Mouse (Mus musculus) liver, embryonic 14.5 days (tissue): ENCODE results near the gene Kctd3. TPM values are rescaled to one million over a fixed set of nuclear protein-coding genes. Genes with fewer than 3 reads are reported as not detected.
A peak's percentile ranks its signal among the peaks of the same experiment; 100 is the strongest.
"Not testable (repeated sequence)": the region's sequence is repeated elsewhere in the genome, so short reads cannot be mapped to it uniquely, and the experiment has no call there.

Source experiments
- ATAC-seq: fragments of 200-750 bp; cut with Nextera tagmentation; 2 replicates; pipeline ENCODE4 v1.8.0; 2017; ENCODE audit warnings: moderate number of reproducible peaks, mild to moderate bottlenecking, moderate library complexity; ENCODE audit not compliant: insufficient read depth
- DNase-seq, 3 experiments: peaks; one replicate each; pipeline ENCODE4 v3.0.0-alpha.2; 2012 to 2013; ENCODE audit warnings: low read depth in 3 of 3, low spot score in 3 of 3
- H3K27ac ChIP-seq: fragments of 300-500 bp; sonication (generic); 2 replicates; pipeline ENCODE4 v1.5.1; 2014; ENCODE audit warnings: moderate library complexity, mild to moderate bottlenecking, control low read depth, inconsistent platforms
- H3K27me3 ChIP-seq: fragments of 300-500 bp; sonication (generic); 2 replicates; pipeline ENCODE4 v1.6.1; 2014; ENCODE audit warnings: mild to moderate bottlenecking, low read length, moderate library complexity; ENCODE audit not compliant: control insufficient read depth, insufficient read depth
- H3K36me3 ChIP-seq: fragments of 300-500 bp; sonication (generic); replicated peaks from 2 replicates; pipeline ENCODE4 v1.6.1; 2014; ENCODE audit warnings: low read depth; ENCODE audit not compliant: control insufficient read depth, insufficient read depth
- H3K4me1 ChIP-seq, 2 experiments: fragments of 200-500 bp in 1 of 2; fragments of 300-500 bp in 1 of 2; sonication (generic) in 1 of 2; replicated peaks; 2 replicates each; pipeline ENCODE4 v1.6.1; 2012 to 2014; ENCODE audit warnings: antibody characterized with exemption in 1 of 2, inconsistent platforms in 1 of 2, low read length in 1 of 2; ENCODE audit not compliant: control insufficient read depth in 2 of 2, insufficient read depth in 2 of 2
- H3K4me2 ChIP-seq: fragments of 300-500 bp; sonication (generic); 2 replicates; pipeline ENCODE4 v1.6.1; 2014; ENCODE audit warnings: low read depth, mild to moderate bottlenecking, control low read depth, moderate library complexity
- H3K4me3 ChIP-seq, 2 experiments: fragments of 200-500 bp in 1 of 2; fragments of 300-500 bp in 1 of 2; sonication (generic) in 1 of 2; 2 replicates each; pipeline ENCODE4 v1.5.1; 2012 to 2014; ENCODE audit warnings: low read depth in 2 of 2, low read length in 2 of 2, mild to moderate bottlenecking in 2 of 2, control low read depth in 1 of 2, inconsistent platforms in 1 of 2, moderate library complexity in 1 of 2; ENCODE audit not compliant: insufficient read depth in 1 of 2
- H3K9ac ChIP-seq: fragments of 300-500 bp; sonication (generic); replicated peaks from 2 replicates; pipeline ENCODE4 v1.6.1; 2014; ENCODE audit warnings: mild to moderate bottlenecking, control low read depth, moderate library complexity
- H3K9me3 ChIP-seq: fragments of 300-500 bp; sonication (generic); 2 replicates; pipeline ENCODE4 v1.6.1; 2016; ENCODE audit warnings: low read length, mixed read lengths; ENCODE audit not compliant: control insufficient read depth
- CTCF ChIP-seq: IDR thresholded peaks from 2 replicates; pipeline ENCODE4 v1.5.1; 2016; ENCODE audit warnings: antibody characterized with exemption, low read depth, control low read depth
- EP300 ChIP-seq: IDR thresholded peaks from 2 replicates; pipeline ENCODE4 v1.6.1; 2016; ENCODE audit warnings: antibody characterized with exemption, low read depth
- WGBS: fragments of 180-500 bp; shearing (Covaris S2); extraction: QIAGEN DNeasy Blood & Tissue Kit; methylation state at CpG from one replicate; pipeline ENCODE4 v1.1.7; 2014; ENCODE audit not compliant: insufficient replicate concordance; 5-methylcytosine and 5-hydroxymethylcytosine counted together
- polyA plus RNA-seq, 2 experiments: library from polyadenylated mRNA; depleted of rRNA in 1 of 2; stranded (reverse) in 1 of 2; unstranded in 1 of 2; fragments of >200 nt; fragmentation: Nextera tagmentation in 1 of 2; extraction: Ambion mirVana in 1 of 2; gene quantifications; 2 replicates each; pipeline versions ENCODE4 v1.2.1 to v1.2.3; 2012 to 2014

Kctd3 gene
- polyA plus RNA-seq, 2 experiments, result 8.9 to 15.8 TPM

DNA sequence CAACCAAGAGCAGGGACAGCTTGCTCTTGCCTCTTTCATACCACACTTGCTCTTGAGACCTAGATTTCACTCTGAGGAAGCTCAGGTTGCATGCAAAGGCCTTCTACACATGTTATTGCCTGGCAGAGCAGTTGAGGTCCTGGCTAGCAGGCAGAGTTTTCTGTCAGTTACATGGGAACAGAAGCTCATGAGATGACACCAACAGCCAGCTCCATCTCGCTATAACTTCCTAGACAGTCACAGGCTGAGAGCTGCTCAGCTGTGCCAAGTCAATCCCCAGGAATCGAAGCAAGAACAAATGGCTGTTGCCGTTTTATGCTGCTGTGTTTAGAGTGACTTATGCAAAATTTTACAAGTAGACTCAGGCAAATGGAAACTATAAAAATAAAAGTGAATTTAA, 38.7 kb upstream of the Kctd3 start:
- TF ChIP-seq CTCF, result no peak
- no peak for TF ChIP-seq EP300
- Histone ChIP-seq H3K9me3 (no peaks in the 10 kb centered on the region), H3K4me3 (no peak overlapping the region), H3K27ac (no peak overlapping the region), H3K27me3 (no peaks in the 10 kb centered on the region), H3K36me3 (no peaks in the 10 kb centered on the region), H3K9ac (no peak overlapping the region), H3K4me2 (no peak overlapping the region), H3K4me1 (no peaks in the 10 kb centered on the region)
- WGBS, result 60% methylated on average over 3 of the region's 3 CpGs
- ATAC-seq, result no peak
- no peak for DNase-seq

DNA sequence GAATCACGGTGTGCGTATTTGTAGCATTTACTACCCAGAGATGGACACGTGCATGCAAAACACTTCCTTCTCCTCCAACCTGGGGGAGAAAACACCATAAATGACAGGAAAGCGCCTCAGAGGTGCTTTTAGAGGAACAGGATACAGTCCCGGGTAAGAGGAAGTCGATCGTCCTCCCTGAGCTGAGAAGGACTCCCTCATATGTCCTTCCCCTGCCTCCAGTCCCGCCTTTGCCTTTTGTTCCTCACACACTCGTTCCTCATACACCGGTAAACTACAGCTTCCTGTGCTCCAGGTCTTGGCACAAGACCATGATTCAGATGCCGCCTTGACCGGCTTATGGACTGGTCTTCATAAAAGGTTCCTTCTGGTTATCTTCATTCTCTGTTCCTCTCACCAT, 33.6 kb upstream of the Kctd3 start:
- no peak overlapping the region for H3K9ac ChIP-seq
- TF ChIP-seq EP300 (no peak), CTCF (no peak)
- WGBS, result 22% methylated on average over 12 of the region's 12 CpGs
- no peak overlapping the region for H3K4me2 ChIP-seq
- H3K36me3 ChIP-seq, result no peaks in the 10 kb centered on the region
- ATAC-seq (no peak), DNase-seq (no peak)
- no peaks in the 10 kb centered on the region for H3K4me1 ChIP-seq
- H3K4me3 ChIP-seq, result no peak overlapping the region
- H3K27me3 ChIP-seq, result no peaks in the 10 kb centered on the region
- no peaks in the 10 kb centered on the region for H3K9me3 ChIP-seq
- no peak overlapping the region for H3K27ac ChIP-seq

DNA sequence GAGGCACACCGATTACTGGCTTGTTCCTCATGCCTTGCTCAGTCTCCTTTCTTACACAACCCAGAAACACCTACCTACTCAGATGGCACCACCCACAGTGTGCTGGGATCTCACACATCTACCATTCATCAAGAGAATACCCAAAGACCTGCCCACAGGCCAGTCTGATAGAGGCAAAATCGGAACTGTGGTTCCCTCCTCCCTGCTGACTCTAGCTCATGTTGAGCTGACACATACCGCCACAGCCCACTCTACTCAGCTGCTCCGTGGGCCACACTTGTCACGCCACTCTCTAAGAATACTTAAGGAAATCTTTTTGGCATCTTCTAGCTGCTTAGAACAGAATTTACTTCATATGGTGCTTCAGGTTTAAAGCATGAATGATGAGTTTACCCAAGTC, 31.7 kb upstream of the Kctd3 start:
- ATAC-seq (no peak), DNase-seq (no peak)
- TF ChIP-seq EP300, result no peak
- no peak overlapping the region for H3K27ac ChIP-seq
- no peaks in the 10 kb centered on the region for H3K4me1 ChIP-seq
- no peaks in the 10 kb centered on the region for H3K36me3 ChIP-seq
- H3K4me3 ChIP-seq, result no peak overlapping the region
- H3K27me3 ChIP-seq, result no peaks in the 10 kb centered on the region
- no peak overlapping the region for H3K9ac ChIP-seq
- WGBS, result 62% methylated on average over 5 of the region's 5 CpGs
- no peak overlapping the region for H3K4me2 ChIP-seq
- H3K9me3 ChIP-seq, result no peaks in the 10 kb centered on the region

DNA sequence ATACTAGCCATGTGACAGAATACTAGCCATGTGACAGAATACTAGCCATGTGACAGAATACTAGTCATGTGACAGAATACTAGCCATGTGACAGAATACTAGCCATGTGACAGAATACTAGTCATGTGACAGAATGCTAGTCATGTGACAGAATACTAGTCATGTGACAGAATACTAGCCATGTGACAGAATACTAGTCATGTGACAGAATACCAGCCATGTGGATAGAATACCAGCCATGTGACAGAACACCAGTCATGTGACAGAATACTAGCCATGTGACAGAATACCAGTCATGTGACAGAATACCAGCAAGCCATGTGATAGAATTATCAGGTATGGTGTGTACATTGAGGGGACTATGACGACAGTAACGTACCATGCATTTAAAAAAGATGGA, 25.2 kb upstream of the Kctd3 start:
- H3K9ac ChIP-seq, H3K4me1 ChIP-seq, H3K36me3 ChIP-seq, ATAC-seq, H3K27me3 ChIP-seq, DNase-seq, H3K27ac ChIP-seq, H3K4me2 ChIP-seq, H3K9me3 ChIP-seq, H3K4me3 ChIP-seq: not testable (repeated sequence)
- WGBS, result 46% methylated on average over 2 of the region's 2 CpGs

DNA sequence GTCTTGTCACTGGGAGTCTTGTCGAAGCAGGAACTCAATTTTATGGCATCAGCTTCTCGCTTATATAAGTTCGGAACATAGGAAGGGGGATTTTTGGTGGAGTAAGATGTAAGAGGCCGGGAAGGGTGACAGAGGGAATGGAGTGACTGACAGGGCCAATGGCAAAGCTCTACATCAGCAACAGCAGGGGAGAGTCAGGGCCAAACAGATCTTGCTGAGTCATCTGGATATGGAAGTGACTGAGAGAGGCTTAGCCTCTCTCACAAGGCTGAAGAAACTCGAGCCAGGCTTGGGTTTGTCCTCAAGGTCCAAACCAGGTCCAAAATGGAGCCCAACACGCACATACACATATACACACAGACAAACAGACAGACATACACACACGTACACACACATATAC, 23.3 kb upstream of the Kctd3 start:
- Histone ChIP-seq H3K4me2 (no peak overlapping the region), H3K27me3 (no peaks in the 10 kb centered on the region), H3K9me3 (no peaks in the 10 kb centered on the region), H3K9ac (no peak overlapping the region), H3K4me1 (no peaks in the 10 kb centered on the region), H3K36me3 (no peaks in the 10 kb centered on the region), H3K27ac (no peak overlapping the region), H3K4me3 (no peak overlapping the region)
- WGBS, result 48% methylated on average over 7 of the region's 7 CpGs
- TF ChIP-seq CTCF (no peak), EP300 (no peak)
- ATAC-seq, result no peak
- DNase-seq, result no peak

DNA sequence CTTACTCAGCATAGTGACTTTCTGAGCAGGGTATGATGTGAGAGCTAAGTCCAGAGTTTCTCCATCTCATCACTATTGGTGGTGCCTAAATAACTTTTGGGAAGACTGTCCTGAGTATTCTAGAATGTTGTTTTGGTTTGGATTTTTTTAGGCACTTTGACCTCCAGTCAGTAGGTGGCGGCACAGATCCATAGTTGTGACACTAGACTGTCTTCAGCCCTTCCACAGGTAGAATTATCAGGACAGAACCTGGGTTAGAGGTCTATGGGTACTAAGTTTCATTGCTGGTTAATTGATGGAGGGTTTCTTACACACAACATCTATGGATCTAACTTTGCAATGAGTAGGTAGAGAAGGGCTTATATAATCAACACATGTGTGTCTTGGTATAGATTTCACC, 20.6 kb upstream of the Kctd3 start:
- Histone ChIP-seq H3K27ac (no peak overlapping the region), H3K4me2 (no peak overlapping the region), H3K9ac (no peak overlapping the region), H3K4me3 (no peak overlapping the region), H3K4me1 (no peaks in the 10 kb centered on the region), H3K36me3 (no peaks in the 10 kb centered on the region), H3K9me3 (no peaks in the 10 kb centered on the region), H3K27me3 (no peaks in the 10 kb centered on the region)
- TF ChIP-seq CTCF, result peak; percentile 18; the same call in 1 of the 2 replicates
- TF ChIP-seq EP300, result no peak
- 40% methylated on average over 1 of the region's 1 CpGs for WGBS
- DNase-seq (no peak), ATAC-seq (no peak)
